Mouse (Mus musculus): Measurements from ENCODE around the gene Kcnq2. TPM values are rescaled to one million over a fixed set of nuclear protein-coding genes. Genes with fewer than 3 reads are reported as not detected.

Gene Kcnq2
- polyA plus RNA-seq, 1 experiment from 2014 or later, result 0.75 TPM

GRCm38 (mm10) chr2:181090123-181090522 lies 45.0 kb downstream of the Kcnq2 start:
- Histone ChIP-seq H3K4me3 (ENCODE audit: low read length) (no peak overlapping the region), H3K9ac (ENCODE audit: low read depth, low read length) (no peak overlapping the region), H3K27me3 (replicated peaks; ENCODE audit: control insufficient read depth, insufficient read depth, low read length) (0 out of 2 replicates have a peak, but pooled peaks cover 2% of the 10 kb centered on the region), H3K4me2 (ENCODE audit: low read depth, low read length) (no peak overlapping the region), H3K36me3 (ENCODE audit: control insufficient read depth, insufficient read depth, low read length) (no peaks in the 10 kb centered on the region), H3K27ac (ENCODE audit: low read length) (no peak overlapping the region), H3K9me3 (ENCODE audit: control insufficient read depth, low read length) (no peaks in the 10 kb centered on the region), H3K4me1 (ENCODE audit: control insufficient read depth, insufficient read depth, low read length) (no peaks in the 10 kb centered on the region)
- no peak for ATAC-seq
- 67% methylated on average over 3 of the region's 3 CpGs for WGBS

GRCm38 (mm10) chr2:181084997-181085396 lies 50.1 kb downstream of the Kcnq2 start:
- Histone ChIP-seq H3K36me3 (ENCODE audit: control insufficient read depth, insufficient read depth, low read length) (no peaks in the 10 kb centered on the region), H3K4me2 (ENCODE audit: low read depth, low read length) (no peak overlapping the region), H3K9me3 (ENCODE audit: control insufficient read depth, low read length) (no peaks in the 10 kb centered on the region), H3K27me3 (replicated peaks; ENCODE audit: control insufficient read depth, insufficient read depth, low read length) (0 out of 2 replicates have a peak, but pooled peaks cover 2% of the 10 kb centered on the region), H3K9ac (ENCODE audit: low read depth, low read length) (no peak overlapping the region), H3K4me3 (ENCODE audit: low read length) (no peak overlapping the region), H3K27ac (ENCODE audit: low read length) (no peak overlapping the region), H3K4me1 (ENCODE audit: control insufficient read depth, insufficient read depth, low read length) (peaks cover 3% of the 10 kb centered on the region; the same call in 1 of the 2 replicates)
- ATAC-seq, result no peak
- WGBS, result 48% methylated on average over 8 of the region's 8 CpGs

GRCm38 (mm10) chr2:181083945-181084344 lies 51.2 kb downstream of the Kcnq2 start:
- Histone ChIP-seq H3K9me3 (ENCODE audit: control insufficient read depth, low read length) (no peaks in the 10 kb centered on the region), H3K27me3 (replicated peaks; ENCODE audit: control insufficient read depth, insufficient read depth, low read length) (0 out of 2 replicates have a peak, but pooled peaks cover 2% of the 10 kb centered on the region), H3K4me3 (ENCODE audit: low read length) (no peak overlapping the region), H3K27ac (ENCODE audit: low read length) (no peak overlapping the region), H3K4me1 (ENCODE audit: control insufficient read depth, insufficient read depth, low read length) (peaks cover 3% of the 10 kb centered on the region; the same call in 1 of the 2 replicates), H3K36me3 (ENCODE audit: control insufficient read depth, insufficient read depth, low read length) (no peaks in the 10 kb centered on the region), H3K9ac (ENCODE audit: low read depth, low read length) (no peak overlapping the region), H3K4me2 (ENCODE audit: low read depth, low read length) (no peak overlapping the region)
- WGBS, result 54% methylated on average over 4 of the region's 4 CpGs
- ATAC-seq, result no peak

GRCm38 (mm10) chr2:181080886-181081285 lies 54.2 kb downstream of the Kcnq2 start:
- H3K9me3 ChIP-seq (ENCODE audit: control insufficient read depth, low read length), result no peaks in the 10 kb centered on the region
- ATAC-seq, result peak; percentile 85
- 51% methylated on average over 5 of the region's 5 CpGs for WGBS

GRCm38 (mm10) chr2:181079518-181079917 lies 55.6 kb downstream of the Kcnq2 start:
- Histone ChIP-seq H3K4me2 (ENCODE audit: low read depth, low read length) (no peak overlapping the region), H3K4me1 (ENCODE audit: control insufficient read depth, insufficient read depth, low read length) (peaks cover 3% of the 10 kb centered on the region; the same call in 1 of the 2 replicates), H3K9ac (ENCODE audit: low read depth, low read length) (no peak overlapping the region), H3K4me3 (ENCODE audit: low read length) (no peak overlapping the region), H3K27me3 (replicated peaks; ENCODE audit: control insufficient read depth, insufficient read depth, low read length) (no peaks in the 10 kb centered on the region), H3K9me3 (ENCODE audit: control insufficient read depth, low read length) (no peaks in the 10 kb centered on the region), H3K36me3 (ENCODE audit: control insufficient read depth, insufficient read depth, low read length) (no peaks in the 10 kb centered on the region), H3K27ac (ENCODE audit: low read length) (no peak overlapping the region)
- WGBS, result 86% methylated on average over 2 of the region's 2 CpGs
- ATAC-seq, result no peak

More at GRCm38 (mm10) chr2:181080886-181081285, 54.2 kb downstream of the Kcnq2 start:
- H3K4me1 ChIP-seq (ENCODE audit: control insufficient read depth, insufficient read depth, low read length), result peaks cover 3% of the 10 kb centered on the region; the same call in 1 of the 2 replicates
- no peak overlapping the region for H3K9ac ChIP-seq (ENCODE audit: low read depth, low read length)
- H3K27ac ChIP-seq (ENCODE audit: low read length), result no peak overlapping the region
- H3K36me3 ChIP-seq (ENCODE audit: control insufficient read depth, insufficient read depth, low read length), result no peaks in the 10 kb centered on the region
- H3K27me3 ChIP-seq (replicated peaks; ENCODE audit: control insufficient read depth, insufficient read depth, low read length), result no peaks in the 10 kb centered on the region
- H3K4me3 ChIP-seq (ENCODE audit: low read length), result no peak overlapping the region
- no peak overlapping the region for H3K4me2 ChIP-seq (ENCODE audit: low read depth, low read length)

- Histone ChIP-seq H3K27ac (ENCODE audit: low read length) (no peak overlapping the region), H3K27me3 (replicated peaks; ENCODE audit: control insufficient read depth, insufficient read depth, low read length) (no peaks in the 10 kb centered on the region), H3K36me3 (ENCODE audit: control insufficient read depth, insufficient read depth, low read length) (no peaks in the 10 kb centered on the region), H3K4me2 (ENCODE audit: low read depth, low read length) (no peak overlapping the region), H3K9ac (ENCODE audit: low read depth, low read length) (no peak overlapping the region), H3K9me3 (ENCODE audit: control insufficient read depth, low read length) (no peaks in the 10 kb centered on the region), H3K4me3 (ENCODE audit: low read length) (no peak overlapping the region), H3K4me1 (ENCODE audit: control insufficient read depth, insufficient read depth, low read length) (peaks cover 3% of the 10 kb centered on the region; the same call in 1 of the 2 replicates)
- WGBS, result 86% methylated on average over 2 of the region's 2 CpGs
- ATAC-seq, result no peak
These were observed 56.2 kb downstream of the Kcnq2 start for GRCm38 (mm10) chr2:181078908-181079307.

- WGBS, result 83% methylated on average over 12 of the region's 12 CpGs
- H3K4me2 ChIP-seq (ENCODE audit: low read depth, low read length), result no peak overlapping the region
- H3K9me3 ChIP-seq (ENCODE audit: control insufficient read depth, low read length), result no peaks in the 10 kb centered on the region
- H3K27me3 ChIP-seq (replicated peaks; ENCODE audit: control insufficient read depth, insufficient read depth, low read length), result no peaks in the 10 kb centered on the region; the same call in 1 of the 2 replicates
- H3K27ac ChIP-seq (ENCODE audit: low read length), result no peak overlapping the region
- no peaks in the 10 kb centered on the region for H3K36me3 ChIP-seq (ENCODE audit: control insufficient read depth, insufficient read depth, low read length)
- no peak overlapping the region for H3K9ac ChIP-seq (ENCODE audit: low read depth, low read length)
- H3K4me1 ChIP-seq (ENCODE audit: control insufficient read depth, insufficient read depth, low read length), result no peaks in the 10 kb centered on the region
- ATAC-seq, result no peak
- H3K4me3 ChIP-seq (ENCODE audit: low read length), result no peak overlapping the region
These were observed 59.6 kb downstream of the Kcnq2 start for GRCm38 (mm10) chr2:181075501-181075900.

- H3K9ac ChIP-seq (ENCODE audit: low read depth, low read length), result no peak overlapping the region
- WGBS, result 0% methylated on average over 1 of the region's 1 CpGs
- no peaks in the 10 kb centered on the region for H3K36me3 ChIP-seq (ENCODE audit: control insufficient read depth, insufficient read depth, low read length)
- H3K9me3 ChIP-seq (ENCODE audit: control insufficient read depth, low read length), result no peaks in the 10 kb centered on the region
- peak; percentile 44; the same call in 1 of the 2 replicates for ATAC-seq
- no peak overlapping the region for H3K27ac ChIP-seq (ENCODE audit: low read length)
- H3K4me3 ChIP-seq (ENCODE audit: low read length), result no peak overlapping the region
- H3K27me3 ChIP-seq (replicated peaks; ENCODE audit: control insufficient read depth, insufficient read depth, low read length), result no peaks in the 10 kb centered on the region; the same call in 1 of the 2 replicates
- H3K4me1 ChIP-seq (ENCODE audit: control insufficient read depth, insufficient read depth, low read length), result no peaks in the 10 kb centered on the region
- H3K4me2 ChIP-seq (ENCODE audit: low read depth, low read length), result no peak overlapping the region
These were observed 62.7 kb downstream of the Kcnq2 start for GRCm38 (mm10) chr2:181072403-181072714.

GRCm38 (mm10) chr2:181071706-181072402 lies 63.2 kb downstream of the Kcnq2 start:
- no peak overlapping the region for H3K4me2 ChIP-seq (ENCODE audit: low read depth, low read length)
- ATAC-seq, result peak; percentile 52
- no peak overlapping the region for H3K27ac ChIP-seq (ENCODE audit: low read length)
- no peaks in the 10 kb centered on the region for H3K36me3 ChIP-seq (ENCODE audit: control insufficient read depth, insufficient read depth, low read length)
- H3K27me3 ChIP-seq (replicated peaks; ENCODE audit: control insufficient read depth, insufficient read depth, low read length), result no peaks in the 10 kb centered on the region; the same call in 1 of the 2 replicates
- H3K4me3 ChIP-seq (ENCODE audit: low read length), result no peak overlapping the region
- no peaks in the 10 kb centered on the region for H3K9me3 ChIP-seq (ENCODE audit: control insufficient read depth, low read length)
- WGBS, result 62% methylated on average over 7 of the region's 7 CpGs
- H3K9ac ChIP-seq (ENCODE audit: low read depth, low read length), result no peak overlapping the region
- H3K4me1 ChIP-seq (ENCODE audit: control insufficient read depth, insufficient read depth, low read length), result no peaks in the 10 kb centered on the region
